Mouse (Mus musculus) central nervous system, embryonic 11.5 days (tissue): ENCODE data around the gene Uts2b. TPM values are rescaled to one million over a fixed set of nuclear protein-coding genes. Genes with fewer than 3 reads are reported as not detected.

Experiments
- polyA plus RNA-seq: library from polyadenylated mRNA; depleted of rRNA; stranded (reverse); fragments of >200 nt; gene quantifications from 2 replicates; pipeline ENCODE4 v1.2.3, GENCODE M21; 2012; rRNA removed

Gene Uts2b
- 0.16 and 0.86 TPM in 2 replicates for polyA plus RNA-seq

DNA sequence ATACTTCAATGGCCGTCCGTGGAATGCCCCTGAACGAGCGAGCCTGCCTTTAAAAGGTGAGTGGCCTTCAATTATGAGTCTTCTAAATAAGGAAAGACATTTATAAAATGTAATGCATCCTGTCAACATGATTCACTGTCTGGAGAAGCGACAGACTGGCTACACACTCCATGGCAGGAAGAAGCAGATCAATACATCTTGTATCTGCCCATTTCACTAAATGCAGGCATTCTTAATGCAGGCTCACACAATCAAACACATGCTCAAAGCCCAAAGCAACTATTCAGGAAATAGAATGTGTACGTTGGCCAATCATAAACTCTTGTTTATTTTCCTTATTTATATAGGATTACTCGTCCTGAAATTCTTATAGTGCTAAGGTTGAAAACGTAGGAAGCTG, at the start of gene Uts2b:
Gene Uts2b (minus strand): TSS at position 49 of the 400 bp plus-strand sequence.

DNA sequence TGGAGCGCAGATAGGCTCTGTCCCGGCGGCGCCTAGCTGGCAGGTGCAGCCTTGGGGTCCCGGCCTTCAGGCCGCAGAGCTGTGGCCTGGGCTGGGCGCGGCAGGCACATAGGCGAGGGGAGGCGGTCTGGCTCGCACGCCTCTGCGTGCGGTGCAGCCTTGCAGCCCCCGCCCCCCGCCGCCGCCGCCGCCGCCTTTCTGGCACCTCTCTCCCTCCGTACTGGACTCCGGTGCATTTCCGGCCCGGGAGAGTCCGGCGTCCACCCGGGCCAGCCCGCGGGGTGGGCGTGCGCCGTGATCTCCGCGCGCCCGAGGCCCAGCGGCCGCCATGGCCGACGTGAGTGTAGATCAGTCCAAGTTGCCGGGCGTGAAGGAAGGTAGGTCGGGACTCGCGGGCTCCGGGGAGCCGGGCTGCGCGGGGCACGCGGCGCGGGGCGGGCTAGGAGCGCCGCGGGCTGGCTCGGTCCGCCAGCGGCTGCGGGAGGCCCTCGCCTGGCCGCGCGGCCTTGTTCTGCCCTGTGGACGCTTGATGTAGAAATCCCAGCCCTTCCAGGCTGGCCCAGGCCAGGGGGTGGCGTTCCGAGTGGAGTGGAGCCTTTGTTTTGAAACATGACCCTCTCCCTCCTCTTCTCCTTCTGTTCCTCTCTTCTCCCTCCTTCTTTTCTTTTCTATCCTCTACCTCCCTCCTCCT, 18.9 kb upstream of the Uts2b start, which contains the start of gene Ccdc50:
Gene Ccdc50 (plus strand): TSS at position 109 of the 691 bp plus-strand sequence.

GRCm38 (mm10) chr16:27307189-27307588, 62.9 kb downstream of the Uts2b start, which contains the start of gene Ostn:
Gene Ostn, plus strand, starts transcription at chr16:27307489.

Other genes with a start within 250 kb of the Uts2b start
- gene Ostn, start 62.8 kb downstream of the Uts2b start, polyA plus RNA-seq: not detected in 2 replicates
- 56.1 and 61.1 TPM in 2 replicates for gene Ccdc50, start 18.6 kb upstream of the Uts2b start, polyA plus RNA-seq